Mouse (Mus musculus) limb, embryonic 14.5 days (tissue): Measurements from ENCODE around the gene 1110002E22Rik. TPM values are rescaled to one million over a fixed set of nuclear protein-coding genes. Genes with fewer than 3 reads are reported as not detected.

ENCODE experiments used
- ATAC-seq: fragments of 200-750 bp; cut with Nextera tagmentation; 2 replicates; pipeline ENCODE4 v1.8.0; 2017; ENCODE audit warnings: low read depth, moderate number of reproducible peaks, moderate TSS enrichment; ENCODE audit not compliant: low FRiP score
- DNase-seq: peaks from one replicate; pipeline ENCODE4 v3.0.0-alpha.2; 2015; ENCODE audit warnings: low spot score
- H3K27ac ChIP-seq: fragments of 300-500 bp; sonication (generic); replicated peaks from 2 replicates; pipeline ENCODE4 v1.5.1; 2014; ENCODE audit warnings: low read depth, mild to moderate bottlenecking, low read length, moderate library complexity, mixed read lengths
- H3K27me3 ChIP-seq: fragments of 300-500 bp; sonication (generic); 2 replicates; pipeline ENCODE4 v1.6.1; 2014; ENCODE audit warnings: low read length, mixed read lengths; ENCODE audit not compliant: control insufficient read depth, insufficient read depth
- H3K36me3 ChIP-seq: fragments of 300-500 bp; sonication (generic); 2 replicates; pipeline ENCODE4 v1.6.1; 2014; ENCODE audit warnings: mild to moderate bottlenecking, low read length, moderate library complexity, mixed read lengths; ENCODE audit not compliant: control insufficient read depth, insufficient read depth
- H3K4me1 ChIP-seq: fragments of 300-500 bp; sonication (generic); 2 replicates; pipeline ENCODE4 v1.6.1; 2014; ENCODE audit warnings: antibody characterized with exemption, low read length, mixed read lengths; ENCODE audit not compliant: control insufficient read depth, insufficient read depth
- H3K4me2 ChIP-seq: fragments of 300-500 bp; sonication (generic); replicated peaks from 2 replicates; pipeline ENCODE4 v1.6.1; 2014; ENCODE audit warnings: low read depth, mild to moderate bottlenecking, low read length, moderate library complexity; ENCODE audit not compliant: severe bottlenecking
- H3K4me3 ChIP-seq: fragments of 300-500 bp; sonication (generic); replicated peaks from 2 replicates; pipeline ENCODE4 v1.5.1; 2014; ENCODE audit warnings: low read length
- H3K9ac ChIP-seq: fragments of 300-500 bp; sonication (generic); 2 replicates; pipeline ENCODE4 v1.6.1; 2014; ENCODE audit warnings: mild to moderate bottlenecking, low read depth, low read length, moderate library complexity; ENCODE audit not compliant: severe bottlenecking
- H3K9me3 ChIP-seq: fragments of 300-500 bp; sonication (generic); 2 replicates; pipeline ENCODE4 v1.6.1; 2016; ENCODE audit warnings: low read length; ENCODE audit not compliant: control insufficient read depth
- POLR2A ChIP-seq: fragments of 200-500 bp; IDR thresholded peaks from 2 replicates; pipeline ENCODE4 v1.8.0; 2012; ENCODE audit warnings: inconsistent platforms, mild to moderate bottlenecking, moderate library complexity, borderline replicate concordance; ENCODE audit not compliant: insufficient read depth, insufficient read length; ENCODE audit errors: extremely low read depth
- WGBS: fragments of 180-500 bp; shearing (Covaris S2); extraction: QIAGEN DNeasy Blood & Tissue Kit; methylation state at CpG from one replicate; pipeline ENCODE4 v1.1.7; 2014; 5-methylcytosine and 5-hydroxymethylcytosine counted together
- polyA plus RNA-seq, 2 experiments: library from polyadenylated mRNA; depleted of rRNA in 1 of 2; stranded (reverse) in 1 of 2; unstranded in 1 of 2; fragments of >200 nt; fragmentation: Nextera tagmentation in 1 of 2; extraction: Ambion mirVana in 1 of 2; gene quantifications; 2 replicates each; pipeline versions ENCODE4 v1.2.1 to v1.2.3; 2012 to 2014

The 1110002E22Rik gene
- polyA plus RNA-seq, 2 experiments, result 3.2 to 4.0 TPM

DNA sequence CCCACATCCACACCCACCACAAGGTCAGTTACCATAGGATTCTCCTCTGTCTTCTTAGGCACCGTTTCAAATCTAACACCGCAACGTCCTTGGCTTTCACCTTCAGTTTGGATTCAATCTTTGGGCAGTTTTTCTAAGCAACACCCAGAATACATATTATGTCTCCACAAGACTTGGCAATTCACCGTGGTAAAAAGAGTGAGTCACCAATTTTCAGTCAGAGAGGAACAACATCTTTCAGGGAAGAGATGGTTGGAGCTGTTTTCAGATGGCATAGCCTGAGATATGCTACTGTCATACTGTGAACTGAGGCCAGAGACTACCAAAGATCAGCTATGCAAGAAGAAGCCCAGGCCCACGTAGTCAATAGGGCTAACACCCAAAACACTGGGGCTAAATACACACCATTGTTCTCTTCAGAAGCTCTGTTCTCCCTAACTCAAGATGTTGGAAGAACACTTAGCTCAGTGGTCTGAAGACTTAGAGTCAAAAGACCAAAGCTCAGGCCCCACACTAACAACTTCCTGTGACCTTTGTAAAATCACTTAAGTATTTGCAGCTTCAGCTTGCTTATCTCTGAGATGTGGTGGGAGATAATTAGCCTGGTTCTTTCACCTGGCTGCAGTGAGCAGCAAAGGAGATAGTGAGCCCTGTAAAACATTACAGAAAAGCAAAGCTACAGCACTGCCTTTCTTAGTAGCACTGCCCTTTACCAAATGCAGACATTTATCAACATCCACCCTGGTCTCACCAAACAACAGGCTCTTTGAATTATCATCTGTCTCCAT is 37.1 kb upstream of the 1110002E22Rik start:
- Histone ChIP-seq H3K36me3 (no peaks in the 10 kb centered on the region), H3K27ac (no peak overlapping the region), H3K4me1 (no peaks in the 10 kb centered on the region), H3K4me2 (no peak overlapping the region), H3K9ac (no peak overlapping the region), H3K27me3 (no peaks in the 10 kb centered on the region), H3K4me3 (no peak overlapping the region), H3K9me3 (no peaks in the 10 kb centered on the region)
- 78% methylated on average over 5 of the region's 5 CpGs for WGBS
- TF ChIP-seq POLR2A, result no peak
- DNase-seq, result no peak
- ATAC-seq, result no peak

DNA sequence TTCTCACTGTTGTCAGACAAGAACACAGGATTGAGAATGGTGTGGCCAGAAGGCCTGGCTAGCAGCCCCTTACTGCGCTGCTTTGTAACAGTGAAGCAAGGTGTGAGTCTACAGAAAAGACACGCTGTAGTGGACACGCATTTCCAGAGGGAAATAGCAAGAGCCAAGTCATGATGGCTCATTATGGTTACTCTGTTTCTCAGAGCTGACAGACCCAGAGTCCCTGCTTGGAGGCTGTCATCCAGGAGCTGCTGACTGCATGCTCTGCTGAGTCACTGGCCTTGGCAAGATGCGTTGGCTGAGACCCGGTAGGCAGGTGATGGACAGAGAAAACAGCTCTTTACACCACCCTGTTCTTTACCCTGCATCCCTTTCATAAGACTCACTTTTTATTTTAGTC is 35.5 kb upstream of the 1110002E22Rik start:
- TF ChIP-seq POLR2A, result no peak
- no peak for DNase-seq
- 97% methylated on average over 5 of the region's 5 CpGs for WGBS

GRCm38 (mm10) chr3:138030563-138030962 is 34.3 kb upstream of the 1110002E22Rik start:
- ATAC-seq, result no peak
- no peaks in the 10 kb centered on the region for H3K4me1 ChIP-seq
- no peak overlapping the region for H3K9ac ChIP-seq

More for the DNA sequence above, 35.5 kb upstream of the 1110002E22Rik start:
- Histone ChIP-seq H3K4me3 (no peak overlapping the region), H3K4me2 (no peak overlapping the region), H3K36me3 (no peaks in the 10 kb centered on the region), H3K4me1 (no peaks in the 10 kb centered on the region), H3K9me3 (no peaks in the 10 kb centered on the region), H3K9ac (no peak overlapping the region), H3K27me3 (no peaks in the 10 kb centered on the region), H3K27ac (no peak overlapping the region)
- no peak for ATAC-seq

GRCm38 (mm10) chr3:138033986-138034385 is 30.9 kb upstream of the 1110002E22Rik start:
- no peak overlapping the region for H3K4me3 ChIP-seq
- no peak for DNase-seq
- no peak for ATAC-seq
- H3K9me3 ChIP-seq, result no peaks in the 10 kb centered on the region
- TF ChIP-seq POLR2A, result no peak
- H3K36me3 ChIP-seq, result no peaks in the 10 kb centered on the region
- no peaks in the 10 kb centered on the region for H3K27me3 ChIP-seq
- H3K27ac ChIP-seq, result no peak overlapping the region
- H3K9ac ChIP-seq, result no peak overlapping the region
- H3K4me1 ChIP-seq, result no peaks in the 10 kb centered on the region
- no peak overlapping the region for H3K4me2 ChIP-seq
- WGBS, result 87% methylated on average over 6 of the region's 6 CpGs

More at GRCm38 (mm10) chr3:138030563-138030962, 34.3 kb upstream of the 1110002E22Rik start:
- TF ChIP-seq POLR2A, result no peak
- Histone ChIP-seq H3K36me3 (no peaks in the 10 kb centered on the region), H3K4me3 (no peak overlapping the region), H3K4me2 (no peak overlapping the region), H3K27ac (no peak overlapping the region), H3K27me3 (no peaks in the 10 kb centered on the region), H3K9me3 (no peaks in the 10 kb centered on the region)
- WGBS, result 85% methylated on average over 6 of the region's 6 CpGs
- DNase-seq, result no peak

DNA sequence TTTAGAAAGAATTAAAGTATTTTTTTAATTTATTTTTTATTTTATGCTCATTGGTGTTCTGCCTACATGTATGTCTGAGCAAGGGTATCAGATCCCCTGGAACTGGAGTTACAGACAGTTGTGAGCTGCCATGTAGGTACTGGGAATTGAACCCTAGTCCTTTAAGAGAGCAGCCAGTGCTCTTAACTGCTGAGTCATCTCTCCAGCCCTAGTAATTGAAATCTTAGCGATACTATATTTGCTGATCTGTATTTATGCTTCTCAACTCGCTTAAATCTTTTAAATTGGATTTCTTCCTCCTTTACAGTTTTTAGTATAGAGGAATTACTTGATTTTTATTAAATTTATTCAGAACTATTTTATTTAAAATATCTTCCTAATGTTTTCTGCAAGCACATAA is 23.9 kb upstream of the 1110002E22Rik start:
- no peak for ATAC-seq
- no peaks in the 10 kb centered on the region for H3K27me3 ChIP-seq
- no peak overlapping the region for H3K9ac ChIP-seq
- no peak for TF ChIP-seq POLR2A
- no peak overlapping the region for H3K27ac ChIP-seq
- 78% methylated on average over 2 of the region's 2 CpGs for WGBS
- no peak overlapping the region for H3K4me2 ChIP-seq
- DNase-seq, result no peak
- H3K36me3 ChIP-seq, result no peaks in the 10 kb centered on the region
- H3K4me1 ChIP-seq, result no peaks in the 10 kb centered on the region
- H3K4me3 ChIP-seq, result no peak overlapping the region
- H3K9me3 ChIP-seq, result no peaks in the 10 kb centered on the region
